Mouse (Mus musculus) frontal cortex, postnatal 25 days (tissue): Measurements from ENCODE around the gene Mlxip.
A peak's percentile ranks its signal among the peaks of the same experiment; 100 is the strongest.

Experiments
- DNase-seq, 2 experiments: peaks; one replicate each; pipeline ENCODE4 v3.0.0; 2022; ENCODE audit warnings: low spot score in 2 of 2

Mlxip gene

DNA sequence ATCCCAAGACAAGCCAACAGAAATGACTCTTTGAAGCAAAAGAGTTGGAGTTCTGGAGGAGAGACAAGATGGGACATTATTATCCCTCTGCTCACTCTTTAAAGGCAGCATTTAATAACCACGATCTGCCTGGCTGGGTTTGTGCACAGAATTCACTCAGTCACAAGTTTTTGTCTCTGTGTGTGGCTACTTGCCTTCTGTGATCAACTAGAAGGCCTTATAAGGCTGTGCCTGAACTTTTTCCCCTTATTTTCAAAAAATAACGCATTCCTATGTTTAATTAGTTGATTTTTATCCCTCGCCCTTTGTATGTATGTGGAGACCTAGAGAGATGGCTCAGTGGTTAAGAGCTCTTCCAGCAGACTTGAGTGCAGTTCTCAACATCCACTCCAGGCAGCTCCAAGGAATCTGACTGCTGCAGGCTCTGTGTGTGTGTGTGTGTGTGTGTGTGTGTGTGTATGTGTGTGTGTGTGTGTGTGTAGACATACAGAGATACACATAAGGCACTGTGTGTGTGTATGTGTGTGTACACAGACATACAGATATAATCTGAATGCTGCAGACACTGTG is 37.8 kb downstream of the Mlxip start:
- no peak for DNase-seq

DNA sequence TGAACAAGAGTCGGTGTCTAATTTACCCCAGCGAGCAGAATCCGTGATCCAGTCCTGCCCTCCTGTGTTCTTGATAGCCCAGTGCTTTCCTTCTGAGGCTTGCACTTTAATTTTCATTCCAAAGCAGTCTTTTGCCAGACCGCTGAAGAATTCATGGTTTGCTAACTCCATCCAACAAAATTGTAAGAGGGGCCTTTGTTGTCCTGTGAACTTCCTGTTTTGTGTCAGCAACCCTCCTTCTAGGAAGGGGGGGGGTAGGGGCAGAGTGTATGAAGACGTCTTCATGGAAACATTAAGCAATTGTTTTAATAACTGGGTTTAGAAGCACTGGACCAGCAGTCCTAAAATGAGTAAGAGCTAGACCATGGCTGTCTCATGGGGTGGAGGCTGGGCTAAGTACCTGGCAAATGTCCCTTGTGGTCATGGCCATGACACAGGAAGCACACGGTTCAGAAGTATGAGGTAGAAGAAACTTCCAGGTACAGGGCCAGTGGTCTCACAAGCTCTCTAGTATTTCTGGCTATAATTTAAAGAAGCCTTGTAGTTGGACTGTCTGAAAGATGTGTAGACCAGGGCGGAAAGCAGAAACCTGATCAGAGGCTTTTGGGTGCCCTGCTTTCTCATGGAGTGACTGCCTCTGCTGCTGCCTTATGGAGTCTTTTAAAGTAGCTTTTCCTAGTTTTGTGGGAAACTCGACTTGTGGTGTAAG is 41.6 kb downstream of the Mlxip start:
- DNase-seq: no peak

DNA sequence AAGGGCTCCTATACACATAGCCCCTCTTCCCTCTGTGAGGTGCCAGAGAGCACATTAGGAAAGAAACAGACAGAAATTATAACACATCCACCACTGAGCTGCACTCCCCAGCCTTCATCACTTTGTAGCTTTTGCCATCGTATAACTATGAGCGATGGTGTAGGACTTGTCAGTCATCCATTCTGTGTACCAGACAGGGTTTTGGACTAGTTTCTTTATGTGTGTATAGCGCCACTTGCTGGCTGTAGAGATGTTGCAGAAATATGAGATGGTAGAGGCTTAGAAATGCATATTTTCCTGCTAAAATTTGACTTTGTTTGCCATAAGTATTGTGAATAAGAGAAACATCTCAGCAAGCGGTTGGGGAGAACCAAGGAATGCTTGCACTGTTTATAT is 42.2 kb downstream of the Mlxip start:
- DNase-seq: peak in 1 of 2 experiments; percentile 38

DNA sequence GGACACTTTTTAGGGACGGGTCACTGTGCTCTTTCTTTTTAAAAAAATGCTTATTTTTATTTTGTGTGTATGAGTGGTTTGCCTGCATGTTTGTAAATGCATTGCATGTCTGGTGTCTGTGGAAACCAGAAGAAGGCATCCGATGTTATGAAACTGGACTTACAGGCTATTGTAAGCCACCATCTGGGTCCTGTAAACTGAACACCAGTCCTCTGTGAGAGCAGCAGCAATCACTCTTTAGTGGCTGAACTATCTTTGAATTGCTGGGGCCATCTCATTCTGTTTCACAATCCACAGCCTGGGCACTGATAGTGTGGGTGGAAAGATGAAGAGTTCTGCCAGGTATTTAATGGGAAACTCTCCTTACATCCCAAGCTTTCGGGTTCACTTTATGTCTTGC is 43.8 kb downstream of the Mlxip start:
- DNase-seq: no peak

DNA sequence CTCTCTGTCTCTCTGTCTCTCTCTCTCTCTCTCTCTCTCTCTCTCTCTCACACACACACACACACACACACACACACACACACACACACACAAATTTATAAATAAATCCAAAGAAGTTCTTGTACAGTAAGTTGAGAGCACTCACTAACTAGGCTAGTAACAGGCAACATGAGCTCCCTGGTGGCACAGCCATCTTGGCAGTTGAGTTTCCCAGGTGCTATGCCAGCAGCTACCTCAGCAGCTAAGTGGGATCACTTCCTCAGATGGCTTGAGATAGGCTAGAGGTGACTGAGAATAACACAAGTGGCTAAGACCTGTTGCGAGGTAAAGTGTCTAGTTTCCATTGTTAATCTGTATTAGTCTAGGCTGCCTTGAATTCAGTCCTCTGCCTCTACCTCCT is 44.7 kb downstream of the Mlxip start:
- DNase-seq: no peak

DNA sequence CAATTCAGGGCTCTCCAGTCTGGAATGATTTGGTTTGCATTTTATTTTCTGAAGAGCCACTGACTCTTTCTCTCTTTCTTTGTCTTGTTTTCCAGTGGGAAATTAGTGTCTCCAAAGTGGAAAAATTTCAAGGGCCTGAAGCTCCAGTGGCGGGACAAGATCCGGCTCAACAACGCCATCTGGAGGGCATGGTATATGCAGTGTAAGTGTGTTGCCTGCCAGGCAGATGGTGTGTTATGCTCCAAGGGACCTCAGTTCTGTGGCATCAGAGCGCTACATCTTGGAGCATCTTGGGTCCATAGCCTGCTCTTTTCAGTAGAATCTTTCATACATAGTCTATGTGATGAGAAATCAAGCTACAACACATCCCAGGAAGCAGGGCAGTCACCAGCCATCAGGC is 45.3 kb downstream of the Mlxip start:
- DNase-seq: no peak

DNA sequence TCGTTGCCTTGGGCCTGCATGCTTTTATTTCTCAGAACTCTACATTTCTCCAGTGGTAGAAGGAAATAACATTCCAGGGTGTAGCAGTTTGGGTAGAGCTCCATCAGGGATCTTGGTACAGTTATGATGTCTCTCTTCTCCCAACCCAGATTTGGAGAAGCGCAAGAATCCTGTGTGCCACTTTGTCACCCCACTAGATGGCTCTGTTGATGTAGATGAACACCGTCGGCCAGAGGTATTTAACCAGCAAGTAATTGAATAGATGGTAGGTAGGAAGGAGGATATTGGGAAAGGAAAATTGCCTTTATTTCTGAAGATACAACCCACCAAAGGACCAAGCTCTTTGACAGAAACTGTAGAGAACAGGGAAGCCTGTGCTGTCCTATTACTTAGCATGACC is 46.1 kb downstream of the Mlxip start:
- no peak for DNase-seq

DNA sequence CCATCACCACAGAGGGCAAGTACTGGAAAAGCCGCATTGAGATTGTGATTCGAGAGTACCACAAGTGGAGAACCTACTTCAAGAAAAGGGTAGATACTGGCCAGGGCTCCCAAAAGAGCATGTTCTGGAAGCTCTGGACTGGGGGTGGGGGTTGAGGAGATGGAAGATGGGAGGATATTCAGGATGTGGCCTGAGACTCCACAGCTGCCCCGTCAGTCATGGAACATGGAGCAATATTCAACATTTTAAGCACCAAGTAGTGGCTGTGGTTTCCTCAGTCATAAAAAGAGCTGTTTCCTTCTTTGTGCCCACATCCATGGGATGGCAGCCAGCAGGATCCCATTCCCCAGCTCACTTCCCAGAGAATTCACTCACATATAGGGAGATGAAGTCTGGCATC is 47.7 kb downstream of the Mlxip start:
- no peak for DNase-seq

DNA sequence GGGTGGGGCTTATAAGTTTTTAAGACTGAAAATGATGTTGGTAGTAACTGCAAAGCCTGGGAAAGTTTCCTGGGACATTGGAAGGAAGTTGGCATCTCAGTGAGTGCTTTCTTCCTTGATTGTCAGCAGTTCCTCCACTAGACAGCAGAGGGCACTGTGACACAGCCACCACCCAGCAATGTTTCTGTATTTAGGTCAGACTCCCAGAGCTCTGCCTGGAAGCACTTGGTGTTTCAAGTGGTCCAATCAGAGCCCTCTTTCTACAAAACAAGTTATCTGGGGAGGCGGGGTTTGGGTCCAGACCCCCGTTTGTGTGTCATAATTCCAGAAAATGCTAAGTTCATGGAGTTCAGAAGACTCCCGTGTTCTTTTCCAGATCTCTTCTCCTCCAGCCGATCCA is 49.5 kb downstream of the Mlxip start:
- DNase-seq: peak; percentile 71 to 73

DNA sequence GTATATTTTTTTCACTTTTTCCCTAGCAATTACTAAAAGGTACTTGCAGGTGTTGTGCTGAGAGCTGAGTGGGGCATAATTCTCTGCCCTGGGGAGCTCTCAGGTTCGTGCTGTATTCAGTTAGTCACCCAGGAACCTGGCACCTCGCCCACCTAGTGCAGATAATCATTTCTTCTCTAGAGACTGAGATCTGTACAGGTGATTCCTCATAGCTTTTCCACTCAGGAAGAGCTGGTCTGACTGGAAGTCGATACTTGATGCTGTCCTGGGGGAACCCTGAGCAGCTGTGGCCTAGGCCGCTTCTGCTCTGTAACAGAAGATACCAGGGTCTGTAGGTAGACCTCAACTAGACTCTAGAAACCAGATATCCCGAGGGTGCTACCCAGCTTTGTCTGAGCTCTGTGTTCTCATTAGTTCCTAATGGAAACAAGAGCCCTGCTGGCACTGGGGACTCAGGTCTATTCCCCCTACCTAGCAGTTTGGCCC is 50.3 kb downstream of the Mlxip start:
- no peak for DNase-seq

DNA sequence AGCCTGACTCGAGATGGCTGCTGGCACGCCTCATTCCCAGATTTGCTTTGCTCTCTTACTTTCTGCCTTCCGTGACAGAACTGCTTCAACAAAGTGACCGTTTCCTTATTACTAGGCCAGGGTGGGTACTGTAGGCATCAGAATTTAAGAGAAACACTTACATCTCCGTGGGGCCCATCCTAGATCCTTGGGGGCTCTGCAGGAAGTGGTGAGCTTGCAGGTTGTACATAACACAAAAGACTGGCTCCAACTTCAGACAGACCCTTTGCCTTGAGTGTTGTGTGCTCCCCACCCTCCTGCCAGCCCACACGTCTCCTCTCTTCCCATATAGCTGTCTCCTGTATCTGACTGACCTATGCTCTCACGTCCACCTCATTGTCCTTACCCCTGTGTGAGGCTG is 57.3 kb downstream of the Mlxip start:
- no peak for DNase-seq

DNA sequence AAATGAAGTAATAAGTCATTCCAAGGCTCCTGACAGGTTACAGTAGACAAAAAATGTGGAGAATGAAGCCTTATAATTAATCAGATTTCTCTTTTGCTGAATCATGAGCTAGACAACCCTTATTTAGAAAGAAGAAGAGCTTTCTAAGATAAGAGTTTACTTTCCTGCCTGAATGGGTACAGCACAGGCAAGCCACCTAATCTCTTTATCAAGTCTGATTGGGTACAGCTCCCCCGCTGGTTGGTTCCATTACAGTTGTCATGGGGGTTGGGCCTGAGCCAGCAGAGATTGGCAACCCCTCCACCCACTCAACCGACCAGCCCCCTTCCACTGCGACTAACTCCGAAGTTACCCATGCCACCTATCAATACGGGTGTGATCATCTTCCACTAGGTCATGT is 66.8 kb downstream of the Mlxip start:
- no peak for DNase-seq

DNA sequence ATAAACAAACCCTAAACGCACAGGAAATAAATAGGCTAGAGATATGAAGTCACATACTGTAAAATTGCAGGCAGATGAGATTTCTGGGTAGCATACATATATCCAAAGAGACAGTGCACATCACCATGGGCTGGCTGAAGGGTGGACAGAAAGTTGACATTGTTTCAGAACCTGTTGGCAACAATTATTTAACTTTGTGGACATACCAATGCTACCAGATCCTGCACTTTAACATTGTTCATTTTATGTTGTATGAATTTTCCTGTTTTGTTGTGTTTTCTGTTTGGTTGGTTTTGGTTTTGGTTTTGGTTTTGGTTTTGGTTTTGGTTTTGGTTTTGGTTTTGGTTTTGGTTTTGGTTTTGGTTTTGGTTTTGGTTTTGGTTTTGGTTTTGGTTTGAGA is 70.0 kb downstream of the Mlxip start:
- DNase-seq: no peak

DNA sequence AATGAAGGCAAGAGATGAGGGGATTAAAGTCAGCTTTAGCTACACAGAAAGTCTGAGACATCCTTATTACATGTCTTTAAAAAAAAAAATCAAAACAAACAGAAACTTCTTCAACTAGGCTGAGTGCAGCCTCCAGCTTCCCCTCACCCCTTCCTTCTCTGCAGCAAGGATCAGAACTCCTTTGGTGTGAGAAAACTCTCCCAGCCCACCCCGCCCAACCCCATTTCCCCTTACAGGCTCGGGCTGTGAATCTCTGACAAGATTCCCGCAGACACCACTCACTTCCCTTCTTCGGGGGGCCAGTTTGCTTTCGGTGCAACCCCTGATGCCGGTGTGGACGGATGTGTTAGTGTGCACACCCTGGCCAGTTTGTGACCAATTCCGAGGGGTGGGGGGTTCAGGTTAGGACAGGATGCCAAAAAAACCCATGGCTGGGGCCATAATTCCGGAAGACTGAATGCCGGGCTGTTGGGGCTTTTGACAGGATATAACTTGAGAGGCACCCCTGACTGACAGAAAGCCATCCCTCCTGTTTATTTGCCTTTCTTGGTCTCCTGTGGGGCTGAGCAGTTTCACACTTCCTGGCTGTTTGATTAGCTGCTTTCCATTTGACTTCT is 76.3 kb downstream of the Mlxip start:
- no peak for DNase-seq

DNA sequence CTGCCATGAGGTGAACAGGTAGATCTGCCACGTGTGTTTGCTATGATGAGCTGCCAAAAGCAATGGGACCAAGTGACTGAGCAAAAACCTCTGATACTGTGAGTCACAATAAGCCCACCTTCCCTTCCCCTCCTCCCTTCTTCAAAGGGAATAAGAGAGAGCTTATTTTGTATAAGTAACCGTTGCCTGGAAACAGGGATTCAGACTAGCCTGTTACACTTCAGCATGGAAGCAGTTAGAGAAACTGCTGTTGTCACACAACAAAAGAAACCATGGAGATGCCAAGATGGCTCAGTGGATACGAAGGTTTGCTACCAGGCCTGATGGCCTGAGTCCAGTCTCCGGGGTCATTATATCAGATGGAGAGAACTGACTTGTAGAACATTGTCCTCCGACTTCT is 79.2 kb downstream of the Mlxip start:
- no peak for DNase-seq

DNA sequence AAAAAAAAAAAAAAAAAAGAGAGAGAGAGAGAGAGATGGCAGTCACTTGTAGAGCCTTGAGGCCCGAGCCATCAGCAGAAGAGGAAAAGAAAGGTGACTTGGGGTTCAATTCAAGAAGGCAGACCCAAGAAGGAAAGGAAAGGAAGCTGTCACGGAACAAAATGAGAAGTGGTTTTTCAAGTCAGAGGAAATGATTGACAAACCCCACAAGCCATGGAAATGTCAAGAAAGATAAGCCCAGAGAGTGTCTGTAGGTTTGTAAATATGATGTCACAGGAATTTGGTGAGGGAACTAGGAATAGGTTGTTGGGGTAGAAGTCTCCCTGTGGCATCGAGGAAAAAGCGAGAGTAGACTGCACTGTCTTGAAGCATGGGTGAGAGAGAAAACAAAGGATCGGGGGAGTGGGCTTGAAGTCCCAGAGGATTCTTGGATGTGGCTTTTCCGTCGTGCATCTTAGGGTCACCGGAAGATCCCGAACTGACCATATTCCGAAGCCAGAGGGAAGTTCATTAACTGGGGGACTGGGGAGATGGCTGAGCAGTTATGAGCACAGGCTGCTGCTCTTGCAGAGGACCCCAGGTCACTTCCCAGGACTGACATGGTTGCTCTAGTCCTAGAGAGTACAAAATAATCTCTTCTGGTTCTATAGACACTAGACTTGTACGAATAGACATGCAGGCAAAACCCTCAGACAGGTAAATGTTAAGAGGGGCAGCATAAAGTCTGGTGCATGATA is 93.2 kb downstream of the Mlxip start:
- no peak for DNase-seq

DNA sequence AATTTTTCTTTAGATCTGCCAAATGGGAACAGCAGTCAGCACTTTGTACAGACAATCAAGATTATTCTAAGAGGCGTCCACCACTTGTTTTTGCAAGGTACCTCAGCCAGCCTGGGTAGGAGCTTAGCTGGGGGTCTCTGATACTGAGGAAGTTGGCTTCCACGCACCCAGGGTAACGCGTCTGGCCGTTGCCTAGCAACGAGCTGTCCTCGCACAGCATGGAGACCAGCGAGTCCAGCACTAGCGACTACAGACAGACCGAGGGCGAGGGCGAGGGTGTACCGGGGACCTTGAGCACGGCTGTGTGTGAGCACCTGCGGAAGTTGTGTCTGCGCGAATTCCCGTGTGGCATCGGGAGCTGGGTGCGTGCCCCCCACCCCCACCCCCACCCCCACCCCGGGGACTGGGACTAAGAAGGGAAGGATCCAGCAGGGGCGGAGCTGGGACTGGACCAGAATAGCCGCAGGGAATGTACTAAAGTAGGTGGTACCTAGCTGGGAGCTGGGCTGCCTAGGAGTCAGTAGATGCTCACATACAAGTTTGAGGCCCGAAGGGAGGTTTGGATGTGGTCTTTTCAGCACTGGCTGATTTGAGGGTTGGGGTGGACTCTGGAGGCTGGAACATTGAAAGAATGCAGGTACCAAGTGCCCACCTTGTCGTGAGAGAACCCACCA is 94.7 kb downstream of the Mlxip start, which contains the start of the genes Lrrc43 and Il31:
Lrrc43 (plus strand) TSS at position 194 of the 674 bp plus-strand sequence.
Il31 (minus strand) TSS at position 378 of the 674 bp plus-strand sequence.
- no peak for DNase-seq

DNA sequence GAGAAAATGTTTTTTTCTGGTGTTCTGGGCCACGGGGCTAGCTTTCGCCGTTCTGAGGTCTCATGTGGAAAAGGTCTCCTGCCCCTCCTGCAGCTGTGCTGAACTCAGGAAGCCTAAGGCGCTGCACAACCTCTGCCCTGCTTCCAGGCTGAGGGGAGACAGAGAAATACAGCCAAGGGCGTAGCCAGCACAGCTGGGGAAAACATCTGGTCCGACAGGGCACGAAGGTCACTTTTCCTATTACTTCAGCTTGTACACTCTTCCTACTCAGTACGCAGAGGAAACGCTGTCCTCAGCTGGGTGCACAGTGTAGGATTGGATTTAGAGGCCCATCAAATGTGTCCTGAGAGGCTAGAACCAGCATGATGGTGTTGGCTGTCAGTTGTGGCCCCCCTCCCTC is 95.3 kb downstream of the Mlxip start:
- DNase-seq: no peak

DNA sequence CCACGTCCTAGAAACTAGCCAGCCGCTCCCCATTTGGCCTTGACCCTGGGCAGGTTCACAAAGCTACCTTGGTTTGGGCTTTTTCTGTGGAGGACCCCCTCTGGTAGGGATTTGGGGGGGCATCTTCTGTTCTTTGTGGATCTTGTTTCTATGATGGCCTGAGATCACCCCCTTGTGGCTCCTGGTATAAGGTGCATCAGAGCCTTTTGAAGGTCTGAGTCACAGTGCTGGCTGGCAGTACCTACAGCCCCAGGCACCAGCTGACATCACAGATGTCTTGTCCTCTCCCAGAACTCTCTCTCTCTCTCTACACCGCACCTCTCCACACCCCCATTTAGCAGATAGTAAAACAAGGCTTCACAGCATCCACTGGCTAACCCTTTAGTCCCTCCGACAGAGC is 105.1 kb downstream of the Mlxip start:
- DNase-seq: no peak

DNA sequence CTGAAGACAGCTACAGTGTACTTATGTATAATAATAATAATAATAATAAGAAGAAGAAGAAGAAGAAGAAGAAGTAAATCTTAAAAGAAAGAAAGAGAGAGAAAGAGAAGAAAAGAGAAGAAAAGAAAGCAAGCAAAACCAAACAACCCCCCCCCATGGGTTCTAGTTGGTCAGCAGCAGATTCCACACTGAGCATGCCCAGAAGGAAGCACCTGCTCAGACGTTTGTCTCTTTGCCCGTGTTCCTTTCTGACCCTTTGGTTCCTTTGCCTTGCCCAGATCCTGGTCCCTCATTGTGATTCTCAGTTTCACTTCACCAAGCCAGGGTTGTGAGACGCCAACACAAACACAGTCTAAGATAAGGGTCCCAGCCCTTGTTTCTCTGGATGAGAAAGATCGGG is 107.4 kb downstream of the Mlxip start:
- DNase-seq: no peak
